Mouse (Mus musculus) gastrocnemius, postnatal 14 days (tissue): Measurements from ENCODE around the gene Dock10. TPM values are rescaled to one million over a fixed set of nuclear protein-coding genes. Genes with fewer than 3 reads are reported as not detected.

ENCODE experiments used
- DNase-seq: peaks from one replicate; pipeline ENCODE4 v3.0.0; 2021; ENCODE audit warnings: mixed read lengths
- intact Hi-C: fragments of 180-260 bp; cut with DNase I; formaldehyde crosslinking; loops from one replicate; pipeline ENCODE4 v1.15.1; 2025; ENCODE audit warnings: low total_unique reads
- total RNA-seq, 2 experiments: library from RNA; stranded (reverse); gene quantifications; 2 replicates each; pipeline ENCODE4 v1.2.3; 2021

Dock10 gene
- total RNA-seq, 2 experiments from 2014 or later: 7.3 to 8.0 TPM

DNA sequence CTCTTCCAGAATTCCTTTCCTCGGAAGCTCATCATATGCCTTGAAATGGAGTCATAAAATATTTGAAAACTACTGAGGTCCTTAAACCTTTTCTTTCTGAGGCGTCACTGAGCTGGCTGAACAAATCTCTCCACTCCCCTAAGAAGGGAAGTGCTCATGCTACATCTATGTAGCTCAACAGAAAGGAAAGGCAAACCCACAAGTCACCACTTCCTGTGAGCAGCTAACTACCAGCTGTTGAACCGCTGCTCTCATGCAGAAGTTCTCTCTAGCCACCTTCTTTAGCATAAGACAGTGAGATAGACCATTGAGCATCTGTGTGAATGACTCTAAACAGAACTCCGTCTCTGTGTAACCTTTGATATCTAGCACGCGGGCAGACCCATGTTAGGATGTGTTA, 93.2 kb downstream of the Dock10 start:
- no peak for DNase-seq
- intact Hi-C loops: no loop called here

DNA sequence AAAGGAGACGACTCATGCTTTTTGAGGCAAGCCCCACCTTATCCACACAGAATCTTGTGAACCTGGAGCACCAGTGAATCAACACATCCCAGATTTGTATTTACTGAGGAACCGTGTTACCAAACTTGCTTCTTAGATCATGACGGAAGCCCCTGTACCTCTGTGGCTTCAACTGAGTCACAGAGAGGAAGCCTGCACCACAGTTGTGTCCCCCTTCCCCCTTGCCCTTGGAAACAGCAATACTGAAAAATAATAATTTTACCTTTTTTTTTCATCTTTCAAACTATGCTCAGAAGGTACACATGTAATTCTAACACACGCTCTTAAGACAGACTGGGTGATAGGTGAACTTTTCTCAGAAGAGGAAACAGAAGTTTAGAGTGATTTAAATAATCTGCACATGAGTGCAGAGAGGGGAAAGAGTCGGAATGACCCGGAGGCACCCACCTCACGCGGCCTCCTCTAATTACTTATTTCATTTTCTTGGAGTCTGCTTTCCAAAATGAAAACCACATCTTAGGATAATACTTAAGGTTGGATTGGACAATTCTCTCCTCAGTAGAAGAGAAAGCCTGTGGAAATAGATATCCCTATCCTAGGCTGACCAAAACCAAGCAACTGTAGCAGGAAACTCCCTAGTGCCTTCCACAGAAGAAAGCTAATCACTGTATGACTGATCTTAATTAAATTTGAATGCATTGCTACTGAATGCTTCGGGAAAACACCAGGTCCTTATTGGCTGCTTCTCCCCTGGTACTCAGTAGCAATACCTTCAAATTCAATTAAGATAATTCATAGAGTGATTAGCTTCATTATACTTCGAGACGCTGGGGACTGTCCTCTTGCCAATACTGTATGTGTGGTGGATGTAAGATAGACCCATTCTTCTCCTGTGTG, 96.6 kb downstream of the Dock10 start:
- DNase-seq: no peak
- intact Hi-C loops: no loop called here

DNA sequence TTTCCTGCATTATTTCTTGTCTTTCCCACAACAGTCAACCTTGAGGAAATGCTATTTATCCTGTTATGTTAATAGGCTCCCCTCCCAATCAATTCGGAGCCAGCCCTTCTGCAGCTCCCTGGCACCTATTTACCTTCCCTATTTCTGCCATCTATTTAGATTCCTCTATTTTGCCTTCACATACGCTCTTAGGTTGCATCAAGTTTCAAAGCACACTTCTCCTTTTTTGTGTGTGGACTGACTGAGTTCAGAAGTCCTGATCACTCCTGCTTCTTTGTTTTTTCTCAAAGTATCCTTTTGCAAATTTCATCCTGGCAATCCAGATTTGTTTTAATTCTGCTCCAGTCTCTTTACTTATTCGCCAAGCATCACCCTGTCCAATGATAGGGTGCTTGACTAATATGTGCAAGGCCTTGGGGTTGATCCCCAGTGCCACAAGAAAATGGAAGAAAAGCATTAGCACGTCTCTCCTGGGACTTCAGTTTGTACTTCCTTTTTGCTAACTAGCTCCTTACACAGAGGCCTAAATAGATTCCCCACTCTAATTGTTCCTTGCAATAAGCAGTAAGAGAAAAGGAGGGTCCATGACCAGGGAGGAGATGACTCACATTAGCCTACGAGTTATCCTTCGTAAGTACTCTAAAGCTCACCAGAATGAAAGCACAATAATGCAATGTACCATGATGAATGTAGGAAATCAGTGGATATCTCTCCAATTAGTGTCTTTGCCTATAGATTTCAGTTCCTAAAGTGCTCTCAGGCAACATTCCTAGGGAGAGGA, 98.7 kb downstream of the Dock10 start:
- DNase-seq: no peak
- intact Hi-C loops: no loop called here

DNA sequence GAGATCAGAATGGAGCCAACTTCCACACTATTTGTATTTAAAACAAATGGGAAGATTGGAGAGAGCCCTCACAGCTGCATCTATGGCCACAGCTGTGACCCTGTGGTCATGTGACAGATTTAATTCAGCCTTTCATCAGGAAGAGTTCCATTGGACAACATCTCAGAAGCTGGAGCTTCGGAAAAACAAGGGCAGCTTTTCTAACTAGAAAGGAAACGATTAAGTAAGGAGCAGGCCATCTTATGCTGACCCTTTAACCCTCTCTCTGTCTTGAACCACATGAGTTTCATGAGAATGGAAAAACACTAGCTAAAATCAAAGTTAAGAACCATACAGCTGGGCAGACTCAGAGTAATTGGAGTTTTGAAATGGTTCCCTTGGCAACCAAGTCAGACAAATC, 101.9 kb downstream of the Dock10 start:
- intact Hi-C loops: no loop called here
- no peak for DNase-seq

DNA sequence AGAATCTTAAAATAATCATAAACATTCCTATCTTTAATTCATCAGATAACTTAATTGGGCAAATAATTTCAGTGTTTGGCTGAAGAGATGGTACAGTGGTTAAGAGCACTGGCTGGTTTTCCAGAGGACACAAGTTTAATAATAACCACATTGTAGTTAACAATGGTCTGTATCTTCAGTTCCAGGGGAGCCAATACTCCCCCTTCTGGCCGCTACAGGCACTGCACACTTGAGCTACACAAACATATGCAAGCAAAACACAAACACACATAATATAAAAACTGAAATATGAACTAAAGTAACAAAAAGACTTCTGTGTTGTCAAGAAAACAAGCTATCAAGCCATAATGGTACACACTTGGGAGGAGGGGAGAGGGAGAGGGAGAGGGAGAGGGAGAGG, 102.5 kb downstream of the Dock10 start:
- DNase-seq: no peak
- intact Hi-C loops: no loop called here

DNA sequence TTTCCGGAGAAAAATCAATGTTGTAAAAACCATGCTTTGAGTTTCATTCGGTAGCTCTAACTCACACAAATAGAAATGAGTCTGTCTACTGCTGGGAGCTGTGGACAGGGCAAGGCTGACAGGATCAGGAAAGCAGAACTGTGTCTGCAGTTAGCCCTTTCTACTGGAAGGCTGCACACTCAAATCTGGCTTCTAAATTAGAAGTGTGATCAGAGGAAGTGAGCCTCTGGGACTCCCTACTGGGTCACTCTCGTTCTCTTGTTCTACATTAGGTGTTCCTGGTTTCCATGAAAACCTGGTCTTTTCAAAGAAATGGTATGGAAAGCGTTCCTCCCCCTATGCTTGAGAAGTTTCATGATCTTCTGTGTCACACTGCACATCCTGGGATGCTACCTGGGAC, 103.1 kb downstream of the Dock10 start:
- no peak for DNase-seq
- intact Hi-C loops: no loop called here

DNA sequence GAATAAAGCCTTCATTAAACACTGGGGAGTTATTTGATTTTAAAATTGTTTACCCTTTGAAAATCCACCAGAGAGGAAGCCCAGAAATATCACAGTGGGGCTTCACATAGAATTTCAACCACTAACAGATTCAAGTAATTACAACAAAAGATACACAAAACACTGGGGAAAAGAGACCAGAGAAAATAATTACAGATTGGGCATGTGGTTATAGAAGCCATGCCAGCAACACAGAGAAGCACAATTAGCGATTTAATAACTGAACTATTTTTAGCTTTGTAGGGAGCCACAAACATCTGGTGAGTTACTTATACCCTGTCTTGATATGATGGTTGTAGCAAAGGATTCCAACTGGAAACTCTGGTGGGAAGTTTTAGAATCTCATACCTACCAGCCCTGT, 104.2 kb downstream of the Dock10 start:
- no peak for DNase-seq
- intact Hi-C loops: no loop called here

DNA sequence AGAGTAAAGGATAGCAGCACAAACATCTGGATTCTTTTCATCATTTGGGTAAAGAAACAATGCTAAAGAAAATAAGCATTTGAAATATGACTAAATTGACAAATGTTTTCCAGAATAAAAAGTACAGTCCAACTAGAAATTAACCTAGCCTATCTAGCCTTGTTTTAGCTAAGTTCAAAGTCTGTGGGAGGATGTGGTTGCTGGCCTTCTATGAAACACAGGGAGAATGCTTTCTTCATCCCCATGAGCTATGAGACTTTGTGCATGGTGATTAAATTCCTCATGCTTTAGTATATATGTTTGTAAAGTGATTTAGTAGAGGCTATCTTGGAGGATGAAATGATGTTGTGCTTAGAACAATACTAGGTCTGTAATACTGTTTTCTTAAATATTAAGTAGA, 105.5 kb downstream of the Dock10 start:
- intact Hi-C loops: no loop called here
- no peak for DNase-seq

DNA sequence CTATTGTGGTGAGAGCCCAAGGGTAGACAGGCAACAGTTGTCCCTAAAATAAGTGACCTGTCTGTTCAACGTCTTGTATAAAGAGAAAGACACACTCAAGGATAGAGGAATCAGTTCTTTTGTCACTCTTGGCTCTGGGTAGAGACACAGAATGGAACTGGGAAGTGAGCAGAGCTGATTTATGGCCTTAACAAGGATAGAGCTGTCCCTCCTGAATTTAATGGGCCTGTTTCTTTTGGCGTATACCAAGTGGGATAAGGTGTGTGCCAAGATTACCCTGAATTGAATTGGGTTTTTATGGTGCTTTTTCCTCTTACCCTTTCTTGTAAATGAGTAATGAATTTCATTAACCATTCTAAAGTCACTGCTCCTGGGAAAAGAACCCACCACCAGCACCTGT, 106.2 kb downstream of the Dock10 start:
- no peak for DNase-seq
- intact Hi-C loops: no loop called here

DNA sequence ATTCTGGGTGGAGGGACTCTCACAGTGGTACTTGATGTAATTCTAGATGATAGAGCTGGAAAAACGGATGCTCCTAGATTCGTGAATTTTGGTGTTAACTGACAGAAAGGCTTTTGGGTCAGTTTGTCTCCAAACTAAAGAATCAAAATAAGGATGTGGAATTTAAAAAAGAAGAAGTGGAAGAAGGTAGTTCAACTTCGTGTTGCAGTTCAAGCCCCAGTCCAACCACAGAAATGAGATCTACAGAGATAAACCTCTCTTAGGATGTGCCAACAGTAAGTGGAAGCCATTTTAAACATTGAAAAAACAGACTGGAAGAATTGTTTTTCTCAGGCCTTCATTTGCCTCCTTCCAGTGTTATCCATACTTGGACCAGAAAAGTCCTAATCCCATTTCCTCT, 111.7 kb downstream of the Dock10 start:
- intact Hi-C loops: no loop called here
- DNase-seq: no peak

DNA sequence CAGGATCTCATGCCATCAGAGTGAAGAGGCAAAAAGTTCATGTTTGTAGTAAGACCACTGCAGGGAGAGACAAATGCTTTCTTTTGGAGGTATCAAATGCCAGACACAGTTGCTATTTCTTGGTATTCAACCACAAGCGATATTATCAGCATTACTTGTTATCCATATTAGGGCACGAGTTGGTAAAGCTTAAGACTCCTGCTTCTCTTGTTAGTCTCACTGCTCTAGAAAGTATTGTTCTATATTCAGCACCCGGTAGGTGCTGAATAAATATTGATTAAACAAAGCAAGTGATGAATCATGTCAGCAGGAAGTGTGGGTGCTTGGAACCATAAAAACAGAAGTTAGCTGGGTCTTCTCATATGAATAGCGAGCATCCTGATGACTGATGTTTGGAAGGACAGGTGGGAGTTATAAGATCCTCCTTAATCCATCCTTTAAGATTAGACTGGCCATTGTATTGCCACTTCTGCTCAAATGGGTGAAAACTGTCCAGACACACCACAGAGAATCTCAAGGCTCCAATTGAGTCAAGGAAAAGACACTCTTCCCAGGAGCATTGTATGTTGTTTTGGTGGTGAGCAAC, 114.4 kb downstream of the Dock10 start:
- intact Hi-C loops: no loop called here
- DNase-seq: no peak

DNA sequence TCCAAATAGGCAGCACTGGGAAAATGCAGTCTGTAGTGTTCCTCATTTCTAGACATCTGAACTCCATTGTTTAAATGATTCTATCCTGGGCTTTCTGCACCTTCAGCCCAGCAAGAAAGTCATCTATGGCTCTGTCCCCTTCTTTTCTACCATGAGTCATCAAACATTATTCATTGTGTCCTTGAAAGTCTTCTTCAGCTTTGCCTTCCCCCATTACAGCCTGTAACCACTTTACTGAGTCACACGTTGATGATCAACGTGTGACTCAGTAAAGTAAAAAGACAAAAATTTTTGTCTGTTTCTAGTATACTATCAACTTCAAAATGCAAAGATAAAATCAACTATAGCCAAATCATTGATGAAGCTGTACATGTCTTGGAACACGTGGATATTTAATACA, 116.5 kb downstream of the Dock10 start:
- intact Hi-C loops: no loop called here
- DNase-seq: no peak

DNA sequence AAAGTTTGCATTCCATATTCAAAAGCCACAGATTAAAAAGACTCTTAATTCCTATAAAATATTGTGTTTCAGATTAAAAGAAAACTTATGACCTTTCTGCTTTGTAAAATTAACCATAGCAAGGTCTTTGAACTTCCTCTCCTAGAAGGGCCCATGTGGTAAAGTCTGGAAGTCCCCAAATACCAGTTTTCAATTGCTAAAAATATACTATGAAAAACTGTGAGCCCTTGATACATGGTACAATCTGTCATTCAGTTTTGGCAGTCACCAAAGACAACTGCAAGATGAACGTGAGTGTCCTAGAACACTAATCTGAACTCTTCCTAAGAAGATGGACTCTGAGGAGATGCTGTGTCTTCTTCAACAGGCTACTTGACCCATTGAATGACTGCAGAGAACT, 117.0 kb downstream of the Dock10 start:
- DNase-seq: no peak
- intact Hi-C loops: no loop called here

DNA sequence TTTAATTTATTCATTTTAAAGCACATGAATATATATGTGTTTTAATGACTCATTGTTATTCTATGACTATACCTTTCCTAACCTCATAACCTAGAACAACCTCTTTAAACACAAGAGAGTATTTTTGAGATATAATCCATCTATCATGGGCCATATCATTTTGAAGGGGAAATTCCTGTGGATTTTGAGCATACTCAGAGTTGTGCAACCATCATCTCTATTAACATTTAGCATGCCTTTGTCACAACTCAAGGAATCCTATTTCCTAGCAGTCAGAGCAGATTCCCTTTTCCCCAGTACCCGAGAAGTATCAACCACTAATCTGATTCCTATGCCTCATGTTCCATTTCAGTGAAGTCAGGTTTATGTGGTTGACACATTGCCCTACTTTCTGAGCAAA, 118.8 kb downstream of the Dock10 start:
- intact Hi-C loops: no loop called here
- no peak for DNase-seq

DNA sequence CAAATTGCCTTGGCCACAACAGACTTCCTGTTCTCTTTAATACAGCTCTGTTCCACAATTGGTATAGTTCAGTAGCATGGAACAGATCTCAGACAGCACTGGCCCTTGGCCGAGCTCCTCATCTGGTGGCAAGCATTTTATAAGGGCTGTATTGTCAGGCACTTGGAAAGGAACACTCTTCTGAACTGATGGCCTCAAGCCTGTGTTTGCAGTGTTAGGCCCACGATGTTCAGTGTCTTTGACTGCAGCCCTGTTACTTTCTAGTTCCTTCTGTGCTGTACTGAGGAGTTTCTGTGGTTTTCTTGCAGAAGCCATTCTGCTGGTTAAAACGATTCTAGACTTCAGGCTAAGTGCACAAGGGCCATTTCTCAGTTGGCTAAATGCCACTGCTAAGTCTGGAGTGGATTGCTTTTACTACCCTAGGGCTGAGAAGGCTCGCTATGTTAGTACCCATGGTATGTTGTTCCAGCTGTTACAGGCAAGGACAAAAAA, 121.1 kb downstream of the Dock10 start:
- peak; percentile 37 for DNase-seq
- intact Hi-C loops: no loop called here

DNA sequence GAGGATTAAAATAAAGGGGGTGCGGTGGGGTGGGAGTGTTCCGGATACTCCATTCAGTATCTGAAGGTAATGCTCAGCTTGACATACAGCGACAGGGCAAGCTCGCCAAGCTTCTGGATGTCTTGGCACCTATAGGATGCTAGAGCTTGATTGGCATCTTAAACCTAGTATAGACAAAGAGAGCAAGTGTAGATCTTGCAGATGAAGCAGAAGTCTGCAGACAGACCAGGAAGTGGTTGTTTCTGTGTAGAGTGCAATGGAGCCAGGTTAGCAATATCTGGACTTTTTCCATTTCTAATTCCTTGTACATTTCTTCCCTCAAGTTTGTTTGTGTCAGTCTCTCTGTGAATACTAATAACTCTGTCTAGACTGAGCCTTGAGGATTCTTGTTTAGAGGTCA, 122.5 kb downstream of the Dock10 start:
- intact Hi-C loops: no loop called here
- DNase-seq: no peak

DNA sequence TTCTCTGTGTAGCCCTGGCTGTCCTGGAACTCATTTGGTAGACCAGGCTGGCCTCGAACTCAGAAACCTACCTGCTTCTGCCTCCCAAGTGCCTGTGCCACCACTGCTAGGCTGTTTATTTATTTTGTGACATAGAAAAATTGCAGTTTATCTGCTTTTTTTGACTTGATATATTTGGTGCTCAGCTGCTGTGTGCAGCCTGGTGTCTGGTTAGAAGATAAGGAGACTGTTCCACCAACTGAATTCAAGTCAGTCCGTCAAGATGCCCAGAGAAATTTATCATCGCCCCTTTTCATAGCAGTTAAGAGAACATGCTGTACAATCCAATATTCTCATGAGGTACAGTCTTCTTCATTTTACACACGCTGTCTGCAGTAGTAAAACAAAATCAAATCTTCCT, 124.8 kb downstream of the Dock10 start:
- no peak for DNase-seq
- intact Hi-C loops: no loop called here

DNA sequence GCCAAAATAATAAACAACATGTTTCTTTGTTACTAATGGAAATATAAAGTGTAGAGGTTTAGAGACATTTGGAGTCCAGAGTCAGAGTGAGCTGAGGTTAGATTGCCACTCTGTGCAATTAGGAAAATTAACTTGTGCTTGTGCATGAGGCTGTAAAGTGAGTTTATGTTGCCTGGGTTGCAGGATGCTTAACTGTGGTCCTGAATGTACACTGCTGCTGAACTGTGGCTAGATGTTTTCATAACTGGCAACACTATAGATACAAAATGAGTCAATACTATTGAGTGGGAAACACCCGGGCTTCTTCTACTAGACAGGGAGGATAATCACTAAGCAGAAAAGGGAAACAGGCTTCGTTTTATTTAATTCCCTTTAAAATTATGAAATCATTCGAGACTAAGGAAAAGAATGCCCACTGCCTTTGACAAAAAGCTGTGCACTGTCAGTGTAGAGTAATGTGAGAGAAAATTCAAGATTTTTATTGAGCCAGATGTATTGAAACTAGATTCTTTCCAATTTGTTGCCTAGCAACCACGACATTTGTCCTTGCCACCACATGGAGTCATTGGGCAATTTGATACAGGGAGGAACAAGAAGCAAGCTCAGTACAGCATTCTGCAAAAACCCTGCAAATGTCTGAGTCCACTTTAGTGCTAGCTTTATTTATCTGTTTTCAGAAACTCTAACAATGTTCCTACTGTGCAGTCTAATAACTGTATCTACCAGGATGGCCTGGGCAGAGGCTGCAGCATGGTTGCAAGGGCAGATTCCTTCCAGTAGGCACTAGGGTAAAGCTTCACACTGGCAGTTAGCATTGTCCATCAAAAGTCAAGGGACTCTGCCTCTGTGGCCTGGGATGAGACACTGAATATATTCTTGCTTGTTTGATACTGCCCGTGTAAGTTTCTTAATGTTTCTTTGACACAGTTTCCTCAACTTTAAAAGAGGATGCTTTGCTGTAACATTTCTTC, 127.9 kb downstream of the Dock10 start:
- intact Hi-C loops: no loop called here
- no peak for DNase-seq

DNA sequence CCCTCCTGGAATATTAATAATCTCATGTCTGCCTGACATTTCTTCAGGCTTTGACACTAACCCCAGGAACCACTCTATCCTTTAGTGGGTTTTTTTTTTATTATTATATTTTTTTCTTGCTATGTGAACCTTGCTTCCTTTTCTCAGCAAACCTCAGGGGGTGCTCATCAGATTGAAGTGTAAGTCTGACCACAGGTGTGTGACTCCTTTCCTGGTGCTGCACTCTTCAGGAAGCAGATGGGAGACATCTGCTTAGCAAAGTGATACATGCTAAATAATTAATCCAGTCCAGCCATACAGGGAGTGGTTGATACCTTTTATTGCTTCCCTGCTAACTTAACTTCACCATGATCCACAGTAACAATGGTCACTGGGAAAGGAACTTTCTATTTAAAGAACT, 130.3 kb downstream of the Dock10 start:
- intact Hi-C loops: no loop called here
- DNase-seq: no peak
